Comparison of ENCODE assay signal across 8 mouse cellular contexts in the genomic region with DNA sequence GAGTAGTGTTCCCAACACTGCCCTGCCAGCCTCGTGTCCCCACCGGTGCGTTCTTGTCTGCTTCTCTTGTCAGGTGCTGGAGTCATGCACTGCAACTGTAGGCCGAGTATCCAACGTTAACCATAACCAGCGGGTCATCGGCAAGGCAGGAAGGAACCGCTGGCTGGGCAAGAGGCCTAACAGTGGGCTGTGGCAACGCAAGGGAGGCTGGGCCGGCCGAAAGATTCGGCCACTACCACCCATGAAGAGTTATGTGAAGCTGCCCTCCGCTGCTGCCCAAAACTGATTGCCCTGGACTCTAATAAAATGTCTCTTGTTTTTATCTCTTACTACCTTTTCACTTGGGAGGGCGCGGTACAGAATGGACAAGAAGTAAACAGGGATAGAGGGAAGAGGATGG. TPM values are rescaled to one million over a fixed set of nuclear protein-coding genes. Genes with fewer than 3 reads are reported as not detected.
A peak's percentile ranks its signal among the peaks of the same experiment; 100 is the strongest.
DNase-seq lines count a peak whose midpoint lies in the region; ATAC-seq and TF ChIP-seq lines count a peak whose summit lies in the region.

No protein-coding gene starts in this region.

- peaks cover 3% of the 10 kb centered on the region; the same call in 1 of the 2 replicates for H3K4me1 ChIP-seq in liver, adult 2 months (ENCODE audit: control insufficient read depth, insufficient read depth, low read length)
- peaks cover 57% of the 10 kb centered on the region for H3K4me1 ChIP-seq in embryonic facial prominence, embryonic 13.5 days
- H3K4me1 ChIP-seq in intestine, embryonic 15.5 days (replicated peaks): peaks cover 38% of the 10 kb centered on the region

- no peaks in the 10 kb centered on the region for H3K9me3 ChIP-seq in embryonic facial prominence, embryonic 13.5 days
- no peaks in the 10 kb centered on the region for H3K9me3 ChIP-seq in intestine, embryonic 15.5 days

- peaks cover 2% of the 10 kb centered on the region; the same call in 1 of the 2 replicates for H3K36me3 ChIP-seq in liver, adult 2 months (ENCODE audit: control insufficient read depth, insufficient read depth, low read length)
- H3K36me3 ChIP-seq in embryonic facial prominence, embryonic 13.5 days: peaks cover 35% of the 10 kb centered on the region
- peaks cover 27% of the 10 kb centered on the region for H3K36me3 ChIP-seq in intestine, embryonic 15.5 days
- H3K36me3 ChIP-seq in myocyte (ENCODE audit: control insufficient read depth, insufficient read depth): peaks cover 5% of the 10 kb centered on the region

- H3K4me3 ChIP-seq in liver, adult 2 months (ENCODE audit: insufficient read depth, low read depth, low read length): peak overlapping the region; percentile 63
- H3K4me3 ChIP-seq in embryonic facial prominence, embryonic 13.5 days: peak overlapping the region; percentile 78
- H3K4me3 ChIP-seq in intestine, embryonic 15.5 days (replicated peaks): peak overlapping the region; percentile 76
- H3K4me3 ChIP-seq in myocyte: peak overlapping the region; percentile 38

- H3K27ac ChIP-seq in liver, adult 2 months (replicated peaks; ENCODE audit: insufficient read depth, low read depth, low read length): peak overlapping the region; percentile 52
- peak overlapping the region; percentile 96 for H3K27ac ChIP-seq in embryonic facial prominence, embryonic 13.5 days
- H3K27ac ChIP-seq in intestine, embryonic 15.5 days: peak overlapping the region; percentile 97

- ATAC-seq in embryonic facial prominence, embryonic 13.5 days (ENCODE audit: insufficient number of reproducible peaks, insufficient read depth, low FRiP score, low TSS enrichment, low read depth): no peak
- ATAC-seq in intestine, embryonic 15.5 days: no peak
- ATAC-seq in activated CD4-positive, CD25-positive, alpha-beta regulatory T cell, adult 4 months: no peak

- no peak for TF ChIP-seq POLR2A in liver, adult 2 months (IDR thresholded peaks at IDR 0.05; ENCODE audit: extremely low read depth, insufficient read depth, low read length)
- no peak for TF ChIP-seq POLR2A in myocyte (IDR thresholded peaks at IDR 0.05; ENCODE audit: insufficient read length, low read depth)

- H3K4me2 ChIP-seq in embryonic facial prominence, embryonic 13.5 days: peak overlapping the region; percentile 92
- peak overlapping the region; percentile 74 for H3K4me2 ChIP-seq in intestine, embryonic 15.5 days (replicated peaks)
- peak overlapping the region; percentile 87 for H3K4me2 ChIP-seq in myocyte (ENCODE audit: low read depth)

- no peak for TF ChIP-seq CTCF in liver, adult 2 months (IDR thresholded peaks at IDR 0.05; ENCODE audit: low read depth, low read length)

- H3K9ac ChIP-seq in liver, adult 2 months (ENCODE audit: low read depth, low read length): peak overlapping the region; percentile 52; the same call in 1 of the 2 replicates
- peak overlapping the region; percentile 95 for H3K9ac ChIP-seq in embryonic facial prominence, embryonic 13.5 days
- H3K9ac ChIP-seq in intestine, embryonic 15.5 days: peak overlapping the region; percentile 92

- H3ac ChIP-seq in myocyte (ENCODE audit: control insufficient read depth, insufficient read length): peak overlapping the region; percentile 16

- no peak for DNase-seq in liver, adult 2 months (ENCODE audit: extremely low read depth, low read depth, low spot score)
- DNase-seq in liver: no peak
- no peak for DNase-seq in retina, embryonic 14.5 days (ENCODE audit: low spot score)
- DNase-seq in frontal cortex, postnatal 25 days (ENCODE audit: low spot score in 2 of 2): no peak

- 32% methylated on average over 15 of the region's 15 CpGs for whole genome bisulfite sequencing in liver, adult 2 months
- 30% methylated on average over 15 of the region's 15 CpGs for WGBS in embryonic facial prominence, embryonic 13.5 days
- WGBS in intestine, embryonic 15.5 days: 30% methylated on average over 15 of the region's 15 CpGs

- no peaks in the 10 kb centered on the region for H3K79me2 ChIP-seq in liver, adult 2 months (ENCODE audit: control insufficient read depth, insufficient read depth, low read length)
- H3K79me2 ChIP-seq in myocyte (ENCODE audit: control insufficient read depth, insufficient read depth): peaks cover 12% of the 10 kb centered on the region

- H3K27me3 ChIP-seq in liver, adult 2 months (ENCODE audit: control insufficient read depth, insufficient read depth, low read length): no peaks in the 10 kb centered on the region
- H3K27me3 ChIP-seq in embryonic facial prominence, embryonic 13.5 days: no peaks in the 10 kb centered on the region
- H3K27me3 ChIP-seq in intestine, embryonic 15.5 days (replicated peaks): no peaks in the 10 kb centered on the region
- H3K27me3 ChIP-seq in myocyte (ENCODE audit: control insufficient read depth, insufficient read depth, insufficient read length): no peaks in the 10 kb centered on the region

TF ChIP-seq in myocyte, 11 proteins besides CTCF, POLR2A, EP300 and RAD21:
- TF ChIP-seq POLR2AphosphoS2 (IDR thresholded peaks at IDR 0.05; ENCODE audit: insufficient read length, low read depth): no peak
- TF ChIP-seq USF1 (IDR thresholded peaks at IDR 0.05; ENCODE audit: low read depth): no peak
- no peak for TF ChIP-seq TCF12 (IDR thresholded peaks at IDR 0.05; ENCODE audit: insufficient read depth, poor library complexity, severe bottlenecking)
- TF ChIP-seq MYOG (IDR thresholded peaks at IDR 0.05; ENCODE audit: control insufficient read depth in 1 of 3, insufficient read depth in 1 of 3, insufficient read length in 2 of 3, low read depth in 2 of 3): no peak
- TF ChIP-seq E2F4 (IDR thresholded peaks at IDR 0.05; ENCODE audit: insufficient read depth): no peak
- no peak for TF ChIP-seq REST (IDR thresholded peaks at IDR 0.05; ENCODE audit: insufficient read depth, insufficient read length)
- no peak for TF ChIP-seq SRF (IDR thresholded peaks at IDR 0.05; ENCODE audit: control insufficient read depth, insufficient read length, low read depth)
- no peak for TF ChIP-seq TCF3 (IDR thresholded peaks at IDR 0.05; ENCODE audit: insufficient read length, low read depth)
- TF ChIP-seq MAX (IDR thresholded peaks at IDR 0.05; ENCODE audit: low read depth): no peak
- no peak for TF ChIP-seq MYOD1 (IDR thresholded peaks at IDR 0.05; ENCODE audit: control insufficient read depth in 1 of 3, insufficient read length in 2 of 3, low read depth in 2 of 3)
- no peak for TF ChIP-seq CEBPB (IDR thresholded peaks at IDR 0.05; ENCODE audit: insufficient read depth, poor library complexity, severe bottlenecking)

RNA-seq across cellular contexts. Expression of a gene that starts 0.3 kb away (rescaled TPM):
- total RNA-seq in liver, adult 2 months (2014; rRNA removed): 5.0 and 5.4 TPM in 2 replicates
- 5.6 and 7.1 TPM in 2 replicates for polyA plus RNA-seq in liver, adult 2 months (2012; rRNA removed)
- polyA plus RNA-seq in embryonic facial prominence, embryonic 13.5 days (2015; fragmentation: Nextera tagmentation; extraction: Ambion mirVana): 57.4 and 64.1 TPM in 2 replicates
- 41.1 and 45.7 TPM in 2 replicates for polyA plus RNA-seq in intestine, embryonic 15.5 days (2015; fragmentation: Nextera tagmentation; extraction: Ambion mirVana)
- polyA plus RNA-seq in myocyte (2012; fragmentation: generic; extraction: Trizol): 44.4 TPM
- 1 to 10 TPM; 2.8 to 4.1 TPM for polyA plus RNA-seq in activated CD4-positive, CD25-positive, alpha-beta regulatory T cell, adult 4 months (2017; shearing (Covaris generic))

RNA-seq across cellular contexts. Expression of a gene that starts 3.8 kb away (rescaled TPM):
- 58.5 and 71.1 TPM in 2 replicates for total RNA-seq in liver, adult 2 months (2014; rRNA removed)
- 95.1 and 97.3 TPM in 2 replicates for polyA plus RNA-seq in liver, adult 2 months (2012; rRNA removed)
- 92.7 and 95.4 TPM in 2 replicates for polyA plus RNA-seq in embryonic facial prominence, embryonic 13.5 days (2015; fragmentation: Nextera tagmentation; extraction: Ambion mirVana)
- 148 and 156 TPM in 2 replicates for polyA plus RNA-seq in intestine, embryonic 15.5 days (2015; fragmentation: Nextera tagmentation; extraction: Ambion mirVana)
- 248 TPM for polyA plus RNA-seq in myocyte (2012; fragmentation: generic; extraction: Trizol)
- 10 to 100 TPM; 67.3 to 68.4 TPM for polyA plus RNA-seq in activated CD4-positive, CD25-positive, alpha-beta regulatory T cell, adult 4 months (2017; shearing (Covaris generic))

RNA-seq across cellular contexts. Expression of a gene that starts 4.0 kb away (rescaled TPM):
- 48.1 and 49.0 TPM in 2 replicates for total RNA-seq in liver, adult 2 months (2014; rRNA removed)
- polyA plus RNA-seq in liver, adult 2 months (2012; rRNA removed): 46.6 and 55.5 TPM in 2 replicates
- polyA plus RNA-seq in embryonic facial prominence, embryonic 13.5 days (2015; fragmentation: Nextera tagmentation; extraction: Ambion mirVana): 21.8 and 26.3 TPM in 2 replicates
- polyA plus RNA-seq in intestine, embryonic 15.5 days (2015; fragmentation: Nextera tagmentation; extraction: Ambion mirVana): 64.6 and 73.2 TPM in 2 replicates
- 19.2 TPM for polyA plus RNA-seq in myocyte (2012; fragmentation: generic; extraction: Trizol)
- polyA plus RNA-seq in activated CD4-positive, CD25-positive, alpha-beta regulatory T cell, adult 4 months (2017; shearing (Covaris generic)): 10 to 100 TPM in 1 of 2 experiments, 1 to 10 TPM in 1; 5.6 to 11.2 TPM

RNA-seq across cellular contexts. Expression of a gene that starts 20.5 kb away (rescaled TPM):
- total RNA-seq in liver, adult 2 months (2014; rRNA removed): 0.65 and 0.87 TPM in 2 replicates
- 0.40 and 0.66 TPM in 2 replicates for polyA plus RNA-seq in liver, adult 2 months (2012; rRNA removed)
- polyA plus RNA-seq in embryonic facial prominence, embryonic 13.5 days (2015; fragmentation: Nextera tagmentation; extraction: Ambion mirVana): 148 and 149 TPM in 2 replicates
- 61.8 and 66.2 TPM in 2 replicates for polyA plus RNA-seq in intestine, embryonic 15.5 days (2015; fragmentation: Nextera tagmentation; extraction: Ambion mirVana)
- 15.6 TPM for polyA plus RNA-seq in myocyte (2012; fragmentation: generic; extraction: Trizol)
- under 1 TPM in 1 of 2 experiments, not detected in 1; 0.22 TPM for polyA plus RNA-seq in activated CD4-positive, CD25-positive, alpha-beta regulatory T cell, adult 4 months (2017; shearing (Covaris generic))

RNA-seq across cellular contexts. Expression of a gene that starts 24.3 kb away (rescaled TPM):
- total RNA-seq in liver, adult 2 months (2014; rRNA removed): 20.3 TPM in 2 replicates
- polyA plus RNA-seq in liver, adult 2 months (2012; rRNA removed): 31.6 and 33.5 TPM in 2 replicates
- polyA plus RNA-seq in embryonic facial prominence, embryonic 13.5 days (2015; fragmentation: Nextera tagmentation; extraction: Ambion mirVana): 72.3 and 75.6 TPM in 2 replicates
- polyA plus RNA-seq in intestine, embryonic 15.5 days (2015; fragmentation: Nextera tagmentation; extraction: Ambion mirVana): 56.4 and 58.4 TPM in 2 replicates
- 45.8 TPM for polyA plus RNA-seq in myocyte (2012; fragmentation: generic; extraction: Trizol)
- polyA plus RNA-seq in activated CD4-positive, CD25-positive, alpha-beta regulatory T cell, adult 4 months (2017; shearing (Covaris generic)): 10 to 100 TPM; 44.0 to 48.0 TPM
